Mouse (Mus musculus): Measurements from ENCODE around the gene Lhcgr. TPM values are rescaled to one million over a fixed set of nuclear protein-coding genes. Genes with fewer than 3 reads are reported as not detected.
"Not testable (repeated sequence)": the region's sequence is repeated elsewhere in the genome, so short reads cannot be mapped to it uniquely, and the experiment has no call there.

Gene Lhcgr
- 0.26 and 0.55 TPM in 2 replicates for polyA plus RNA-seq (2016; fragmentation: Nextera tagmentation; extraction: Ambion mirVana)

- 16% methylated on average over 31 of the region's 31 CpGs for WGBS
- H3K36me3 ChIP-seq, result no peaks in the 10 kb centered on the region
Measured at GRCm38 (mm10) chr17:88791440-88792152, at the start of gene Lhcgr. TSS of gene Lhcgr (minus strand) at chr17:88791990.

GRCm38 (mm10) chr17:88817601-88818000, 25.8 kb upstream of the Lhcgr start:
- DNase-seq (ENCODE audit: low spot score), result no peak
- Histone ChIP-seq H3K9me3 (no peaks in the 10 kb centered on the region), H3K27me3 (ENCODE audit: insufficient read depth, poor library complexity, severe bottlenecking) (no peaks in the 10 kb centered on the region), H3K27ac (no peak overlapping the region), H3K4me3 (no peak overlapping the region), H3K4me1 (replicated peaks) (no peaks in the 10 kb centered on the region), H3K36me3 (no peaks in the 10 kb centered on the region)
- 69% methylated on average over 2 of the region's 2 CpGs for WGBS

More at GRCm38 (mm10) chr17:88791440-88792152, at the start of gene Lhcgr:
- H3K27me3 ChIP-seq (ENCODE audit: insufficient read depth, poor library complexity, severe bottlenecking), result peaks cover 30% of the 10 kb centered on the region
- peaks cover 12% of the 10 kb centered on the region for H3K4me1 ChIP-seq (replicated peaks)
- peak within 1 kb of the TSS; percentile 82 for H3K27ac ChIP-seq
- no peaks in the 10 kb centered on the region for H3K9me3 ChIP-seq
- DNase-seq (ENCODE audit: low spot score), result peak; percentile 52
- peak within 1 kb of the TSS; percentile 49 for H3K4me3 ChIP-seq

- not testable (repeated sequence) for H3K4me1 ChIP-seq (replicated peaks); H3K9me3 ChIP-seq; H3K27ac ChIP-seq; DNase-seq (ENCODE audit: low spot score); H3K27me3 ChIP-seq (ENCODE audit: insufficient read depth, poor library complexity, severe bottlenecking); H3K4me3 ChIP-seq; H3K36me3 ChIP-seq
- 92% methylated on average over 3 of the region's 3 CpGs for WGBS
Measured at GRCm38 (mm10) chr17:88812943-88813342, 21.2 kb upstream of the Lhcgr start.

- Histone ChIP-seq H3K9me3 (no peaks in the 10 kb centered on the region), H3K4me3 (no peak overlapping the region), H3K27me3 (ENCODE audit: insufficient read depth, poor library complexity, severe bottlenecking) (no peaks in the 10 kb centered on the region), H3K4me1 (replicated peaks) (no peaks in the 10 kb centered on the region), H3K36me3 (no peaks in the 10 kb centered on the region), H3K27ac (no peak overlapping the region)
- WGBS, result 89% methylated on average over 5 of the region's 5 CpGs
- DNase-seq (ENCODE audit: low spot score), result no peak
Measured at GRCm38 (mm10) chr17:88810807-88811206, 19.0 kb upstream of the Lhcgr start.

- Histone ChIP-seq H3K4me1 (replicated peaks) (no peaks in the 10 kb centered on the region), H3K9me3 (no peaks in the 10 kb centered on the region), H3K36me3 (no peaks in the 10 kb centered on the region), H3K27ac (no peak overlapping the region), H3K4me3 (no peak overlapping the region), H3K27me3 (ENCODE audit: insufficient read depth, poor library complexity, severe bottlenecking) (no peaks in the 10 kb centered on the region; the same call in 1 of the 2 replicates)
- DNase-seq (ENCODE audit: low spot score), result no peak
- 95% methylated on average over 8 of the region's 8 CpGs for whole genome bisulfite sequencing
Measured at GRCm38 (mm10) chr17:88806421-88806820, 14.6 kb upstream of the Lhcgr start.

- Histone ChIP-seq H3K27me3 (ENCODE audit: insufficient read depth, poor library complexity, severe bottlenecking) (no peaks in the 10 kb centered on the region; the same call in 1 of the 2 replicates), H3K36me3 (no peaks in the 10 kb centered on the region), H3K4me3 (no peak overlapping the region), H3K4me1 (replicated peaks) (no peaks in the 10 kb centered on the region), H3K27ac (no peak overlapping the region), H3K9me3 (no peaks in the 10 kb centered on the region)
- DNase-seq (ENCODE audit: low spot score), result no peak
Measured at GRCm38 (mm10) chr17:88803441-88803840, 11.7 kb upstream of the Lhcgr start.

- no peak for DNase-seq (ENCODE audit: low spot score)
- 67% methylated on average over 2 of the region's 2 CpGs for WGBS
- Histone ChIP-seq H3K4me3 (no peak overlapping the region), H3K27me3 (ENCODE audit: insufficient read depth, poor library complexity, severe bottlenecking) (peaks cover 30% of the 10 kb centered on the region), H3K36me3 (no peaks in the 10 kb centered on the region), H3K4me1 (replicated peaks) (peaks cover 12% of the 10 kb centered on the region), H3K27ac (no peak overlapping the region), H3K9me3 (no peaks in the 10 kb centered on the region)
Measured at GRCm38 (mm10) chr17:88790680-88791079, 1.1 kb downstream of the Lhcgr start.

- no peak for DNase-seq (ENCODE audit: low spot score)
- Histone ChIP-seq H3K27me3 (ENCODE audit: insufficient read depth, poor library complexity, severe bottlenecking) (peaks cover 29% of the 10 kb centered on the region), H3K4me3 (no peak overlapping the region), H3K9me3 (no peaks in the 10 kb centered on the region), H3K4me1 (replicated peaks) (peaks cover 12% of the 10 kb centered on the region), H3K27ac (no peak overlapping the region), H3K36me3 (no peaks in the 10 kb centered on the region)
- WGBS, result 95% methylated on average over 2 of the region's 2 CpGs
Measured at GRCm38 (mm10) chr17:88788392-88788791, 3.4 kb downstream of the Lhcgr start.

GRCm38 (mm10) chr17:88786881-88787280, 4.9 kb downstream of the Lhcgr start:
- Histone ChIP-seq H3K9me3 (no peaks in the 10 kb centered on the region), H3K27ac (no peak overlapping the region), H3K27me3 (ENCODE audit: insufficient read depth, poor library complexity, severe bottlenecking) (peaks cover 14% of the 10 kb centered on the region), H3K4me1 (replicated peaks) (peaks cover 10% of the 10 kb centered on the region), H3K36me3 (no peaks in the 10 kb centered on the region), H3K4me3 (no peak overlapping the region)
- 68% methylated on average over 6 of the region's 6 CpGs for WGBS
- no peak for DNase-seq (ENCODE audit: low spot score)

GRCm38 (mm10) chr17:88786385-88786784, 5.4 kb downstream of the Lhcgr start:
- peaks cover 5% of the 10 kb centered on the region for H3K4me1 ChIP-seq (replicated peaks)
- no peaks in the 10 kb centered on the region for H3K36me3 ChIP-seq
- H3K27me3 ChIP-seq (ENCODE audit: insufficient read depth, poor library complexity, severe bottlenecking), result peaks cover 9% of the 10 kb centered on the region
- 81% methylated on average over 4 of the region's 4 CpGs for WGBS
- no peaks in the 10 kb centered on the region for H3K9me3 ChIP-seq
- no peak overlapping the region for H3K4me3 ChIP-seq
- no peak for DNase-seq (ENCODE audit: low spot score)
- H3K27ac ChIP-seq, result no peak overlapping the region

GRCm38 (mm10) chr17:88779148-88779547, 12.6 kb downstream of the Lhcgr start:
- no peak overlapping the region for H3K27ac ChIP-seq
- WGBS, result 28% methylated on average over 3 of the region's 3 CpGs
- no peak overlapping the region for H3K4me3 ChIP-seq
- H3K9me3 ChIP-seq, result no peaks in the 10 kb centered on the region
- H3K4me1 ChIP-seq (replicated peaks), result peaks cover 13% of the 10 kb centered on the region; the same call in 1 of the 2 replicates
- H3K36me3 ChIP-seq, result no peaks in the 10 kb centered on the region
- no peak for DNase-seq (ENCODE audit: low spot score)
- no peaks in the 10 kb centered on the region for H3K27me3 ChIP-seq (ENCODE audit: insufficient read depth, poor library complexity, severe bottlenecking)

GRCm38 (mm10) chr17:88774103-88774526, 17.7 kb downstream of the Lhcgr start:
- Histone ChIP-seq H3K4me3 (no peak overlapping the region), H3K9me3 (no peaks in the 10 kb centered on the region), H3K36me3 (no peaks in the 10 kb centered on the region), H3K27ac (peak overlapping the region; percentile 23; the same call in 1 of the 2 replicates), H3K27me3 (ENCODE audit: insufficient read depth, poor library complexity, severe bottlenecking) (no peaks in the 10 kb centered on the region), H3K4me1 (replicated peaks) (peaks cover 24% of the 10 kb centered on the region)
- WGBS, result 55% methylated on average over 9 of the region's 9 CpGs
- no peak for DNase-seq (ENCODE audit: low spot score)

GRCm38 (mm10) chr17:88770081-88770480, 21.7 kb downstream of the Lhcgr start:
- H3K4me1 ChIP-seq (replicated peaks), result peaks cover 18% of the 10 kb centered on the region
- H3K36me3 ChIP-seq, result no peaks in the 10 kb centered on the region
- WGBS, result 85% methylated on average over 7 of the region's 7 CpGs
- peaks cover 2% of the 10 kb centered on the region; the same call in 1 of the 2 replicates for H3K9me3 ChIP-seq
- peaks cover 20% of the 10 kb centered on the region for H3K27me3 ChIP-seq (ENCODE audit: insufficient read depth, poor library complexity, severe bottlenecking)
- H3K4me3 ChIP-seq, result no peak overlapping the region
- H3K27ac ChIP-seq, result no peak overlapping the region
- DNase-seq (ENCODE audit: low spot score), result no peak

Measured in hindbrain, embryonic 10.5 days (tissue).